Mouse (Mus musculus) embryonic fibroblast, embryonic 13.5 days (primary cell): ENCODE measurements around the gene Ap3d1. TPM values are rescaled to one million over a fixed set of nuclear protein-coding genes. Genes with fewer than 3 reads are reported as not detected.

Experiments
- H3K27ac ChIP-seq: 2 replicates; pipeline ENCODE4 v1.5.1; 2012; ENCODE audit warnings: low read length, control low read depth, inconsistent platforms; ENCODE audit not compliant: insufficient read depth
- H3K4me1 ChIP-seq: 2 replicates; pipeline ENCODE4 v1.6.1; 2011; ENCODE audit warnings: low read length; ENCODE audit not compliant: control insufficient read depth, insufficient read depth
- H3K4me3 ChIP-seq: 2 replicates; pipeline ENCODE4 v1.5.1; 2011; ENCODE audit warnings: mild to moderate bottlenecking, control low read depth, low read length; ENCODE audit not compliant: insufficient read depth
- CTCF ChIP-seq: IDR thresholded peaks from 2 replicates; pipeline ENCODE4 v1.5.1; 2011; ENCODE audit warnings: mild to moderate bottlenecking, control low read depth, low read length, moderate library complexity, borderline replicate concordance; ENCODE audit not compliant: insufficient read depth
- POLR2A ChIP-seq: IDR thresholded peaks from 2 replicates; pipeline ENCODE4 v1.6.1; 2011; ENCODE audit warnings: low read depth, mild to moderate bottlenecking, control low read depth, low read length, moderate library complexity
- polyA plus RNA-seq: library from polyadenylated mRNA; stranded (reverse); fragments of >200 nt; gene quantifications from 2 replicates; pipeline ENCODE4 v1.2.4, GENCODE M21; 2011; ENCODE audit warnings: low read depth; ENCODE audit not compliant: missing spikeins, insufficient read length

The Ap3d1 gene
- polyA plus RNA-seq, 1 experiment = 155 TPM

GRCm38 (mm10) chr10:80693401-80694045 is 48.5 kb downstream of the Ap3d1 start:
- no peak overlapping the region for H3K4me3 ChIP-seq
- no peaks in the 10 kb centered on the region for H3K4me1 ChIP-seq
- TF ChIP-seq CTCF (no peak), POLR2A (no peak)
- no peak overlapping the region for H3K27ac ChIP-seq

- Histone ChIP-seq H3K4me3 (no peak overlapping the region), H3K27ac (no peak overlapping the region), H3K4me1 (no peaks in the 10 kb centered on the region)
- no peak for TF ChIP-seq CTCF
- no peak for TF ChIP-seq POLR2A
Measured at GRCm38 (mm10) chr10:80692249-80693165, 49.6 kb downstream of the Ap3d1 start.

- TF ChIP-seq CTCF (peak; percentile 26; the same call in 1 of the 2 replicates), POLR2A (no peak)
Measured at GRCm38 (mm10) chr10:80687850-80688249, 54.2 kb downstream of the Ap3d1 start.

GRCm38 (mm10) chr10:80686617-80687016 is 55.4 kb downstream of the Ap3d1 start:
- Histone ChIP-seq H3K27ac (no peak overlapping the region), H3K4me1 (no peaks in the 10 kb centered on the region), H3K4me3 (no peak overlapping the region)
- TF ChIP-seq CTCF = no peak
- TF ChIP-seq POLR2A = no peak

More at GRCm38 (mm10) chr10:80687850-80688249, 54.2 kb downstream of the Ap3d1 start:
- Histone ChIP-seq H3K4me1 (no peaks in the 10 kb centered on the region), H3K4me3 (no peak overlapping the region), H3K27ac (no peak overlapping the region)

- Histone ChIP-seq H3K4me1 (no peaks in the 10 kb centered on the region), H3K27ac (no peak overlapping the region), H3K4me3 (no peak overlapping the region)
- no peak for TF ChIP-seq CTCF
- TF ChIP-seq POLR2A = no peak
Measured at GRCm38 (mm10) chr10:80684984-80685383, 57.1 kb downstream of the Ap3d1 start.

GRCm38 (mm10) chr10:80684214-80684613 is 57.9 kb downstream of the Ap3d1 start:
- H3K4me1 ChIP-seq = no peaks in the 10 kb centered on the region
- H3K4me3 ChIP-seq = no peak overlapping the region
- no peak overlapping the region for H3K27ac ChIP-seq
- TF ChIP-seq CTCF (peak; percentile 58; the same call in 1 of the 2 replicates), POLR2A (no peak)

- no peaks in the 10 kb centered on the region for H3K4me1 ChIP-seq
- H3K27ac ChIP-seq = no peak overlapping the region
- no peak for TF ChIP-seq CTCF
- no peak overlapping the region for H3K4me3 ChIP-seq
Measured at GRCm38 (mm10) chr10:80683647-80684046, 58.4 kb downstream of the Ap3d1 start.

- H3K4me1 ChIP-seq = peaks cover 6% of the 10 kb centered on the region
- TF ChIP-seq CTCF (no peak), POLR2A (no peak)
- no peak overlapping the region for H3K27ac ChIP-seq
- no peak overlapping the region for H3K4me3 ChIP-seq
Measured at GRCm38 (mm10) chr10:80682003-80682402, 60.1 kb downstream of the Ap3d1 start.

- TF ChIP-seq CTCF = no peak
- no peak for TF ChIP-seq POLR2A
- Histone ChIP-seq H3K4me1 (peaks cover 6% of the 10 kb centered on the region), H3K27ac (no peak overlapping the region), H3K4me3 (no peak overlapping the region)
Measured at GRCm38 (mm10) chr10:80680260-80680696, 61.8 kb downstream of the Ap3d1 start.

GRCm38 (mm10) chr10:80679556-80680259 is 62.4 kb downstream of the Ap3d1 start:
- H3K4me1 ChIP-seq = peaks cover 6% of the 10 kb centered on the region
- no peak overlapping the region for H3K4me3 ChIP-seq
- no peak overlapping the region for H3K27ac ChIP-seq
- no peak for TF ChIP-seq CTCF
- TF ChIP-seq POLR2A = no peak
